Mouse (Mus musculus) urinary bladder, adult 18-20 months (tissue): ENCODE data around the gene Cdc6.
A peak's percentile ranks its signal among the peaks of the same experiment; 100 is the strongest.

Experiments used
- DNase-seq, 2 experiments: peaks; one replicate each; pipeline ENCODE4 v3.0.0; 2022; ENCODE audit warnings: low spot score in 2 of 2, mixed read lengths in 2 of 2

The Cdc6 gene

GRCm38 (mm10) chr11:98943741-98944461 lies 36.3 kb downstream of the Cdc6 start:
- DNase-seq: no peak

DNA sequence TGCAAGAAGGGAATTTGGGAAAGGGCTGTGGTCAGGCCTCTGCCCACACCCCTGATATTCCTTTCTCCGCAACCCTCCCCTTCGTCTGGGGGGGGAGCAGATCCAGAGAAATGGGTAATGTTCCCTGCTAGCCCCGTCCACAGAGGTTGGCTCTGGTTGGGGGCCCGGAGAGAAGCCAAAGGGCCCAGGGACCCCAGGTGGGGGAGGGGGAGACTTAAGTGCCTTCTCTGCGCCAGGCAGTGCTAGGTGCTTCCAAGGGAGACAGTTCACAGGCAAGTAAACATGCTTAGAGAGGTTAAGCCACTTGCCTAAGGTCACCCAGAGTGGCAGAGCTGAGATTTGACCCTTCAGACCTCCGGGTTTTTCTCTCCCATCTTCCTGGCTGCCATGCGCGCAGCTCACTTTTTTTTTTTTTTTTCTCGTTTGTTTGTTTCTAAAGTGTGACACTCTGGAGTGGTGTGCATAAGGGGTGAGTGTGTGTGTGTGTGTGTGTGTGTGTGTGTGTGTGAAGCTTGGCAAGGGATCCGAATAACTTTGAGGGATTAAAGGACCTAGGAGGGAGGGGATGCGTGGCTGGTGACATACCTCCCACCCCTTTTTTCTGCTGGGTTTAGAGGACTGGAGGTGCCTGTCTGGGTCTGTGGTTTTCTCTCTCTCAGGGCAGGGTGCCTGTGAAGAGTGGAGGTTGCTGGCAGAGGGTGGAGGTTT lies 37.5 kb downstream of the Cdc6 start:
- no peak for DNase-seq

DNA sequence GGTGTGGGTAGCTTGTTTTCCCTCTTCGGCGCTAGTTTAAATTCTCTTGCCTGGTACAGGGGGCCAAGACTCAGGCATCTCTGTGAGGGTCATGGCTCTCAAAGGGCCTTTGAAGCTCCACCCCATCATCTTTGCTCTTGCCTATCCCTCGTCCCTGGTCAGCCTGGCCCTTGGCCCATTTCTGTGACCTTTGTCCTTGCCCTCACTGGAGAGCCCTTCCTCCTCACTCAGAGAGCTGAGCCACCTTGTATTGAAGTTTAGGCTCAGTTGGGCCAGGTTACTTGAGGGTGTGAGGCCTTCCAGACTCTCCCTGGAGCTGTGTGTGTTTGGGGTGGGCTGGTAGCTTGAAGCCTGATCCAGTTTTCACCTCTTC lies 38.0 kb downstream of the Cdc6 start:
- no peak for DNase-seq

GRCm38 (mm10) chr11:98947969-98948569 lies 40.5 kb downstream of the Cdc6 start:
- DNase-seq: no peak

DNA sequence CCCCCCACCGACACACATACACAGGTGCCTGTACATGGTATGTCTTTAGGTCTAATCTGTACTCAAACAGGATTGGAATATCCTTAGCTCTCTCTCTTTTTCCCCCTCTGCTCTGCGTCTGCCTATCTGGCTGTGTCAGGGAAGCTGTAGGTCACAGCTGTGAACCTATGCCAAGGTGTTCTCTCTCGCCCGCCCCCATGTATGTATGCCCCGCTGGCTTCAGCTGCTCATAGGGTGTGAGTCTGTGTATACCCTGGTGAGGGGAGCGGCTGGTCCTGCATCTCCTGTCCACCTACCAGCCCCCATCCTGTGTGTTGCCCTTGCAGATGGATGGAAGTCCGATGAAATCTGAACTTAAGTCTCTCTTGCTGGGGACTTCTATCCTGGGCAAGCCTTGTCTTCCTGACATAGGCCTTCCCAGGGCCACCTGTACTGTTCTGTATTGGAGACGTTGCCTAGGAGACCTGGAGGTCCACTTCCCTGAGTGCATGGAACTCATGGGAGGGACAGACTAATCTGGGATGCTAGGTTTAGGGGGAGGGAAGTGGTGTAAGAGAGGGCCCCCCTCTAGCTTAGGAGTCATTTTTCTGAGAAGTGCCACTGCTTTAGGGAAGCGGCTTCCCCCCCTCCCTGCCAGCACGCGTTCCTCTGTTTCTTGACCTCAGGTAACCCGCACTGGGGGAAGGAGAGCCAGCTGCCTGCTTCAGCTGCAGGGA lies 41.8 kb downstream of the Cdc6 start:
- DNase-seq: no peak

- no peak for DNase-seq
Observed at GRCm38 (mm10) chr11:98949958-98950460, 42.4 kb downstream of the Cdc6 start.

GRCm38 (mm10) chr11:98950484-98950883 lies 42.9 kb downstream of the Cdc6 start:
- DNase-seq: no peak

DNA sequence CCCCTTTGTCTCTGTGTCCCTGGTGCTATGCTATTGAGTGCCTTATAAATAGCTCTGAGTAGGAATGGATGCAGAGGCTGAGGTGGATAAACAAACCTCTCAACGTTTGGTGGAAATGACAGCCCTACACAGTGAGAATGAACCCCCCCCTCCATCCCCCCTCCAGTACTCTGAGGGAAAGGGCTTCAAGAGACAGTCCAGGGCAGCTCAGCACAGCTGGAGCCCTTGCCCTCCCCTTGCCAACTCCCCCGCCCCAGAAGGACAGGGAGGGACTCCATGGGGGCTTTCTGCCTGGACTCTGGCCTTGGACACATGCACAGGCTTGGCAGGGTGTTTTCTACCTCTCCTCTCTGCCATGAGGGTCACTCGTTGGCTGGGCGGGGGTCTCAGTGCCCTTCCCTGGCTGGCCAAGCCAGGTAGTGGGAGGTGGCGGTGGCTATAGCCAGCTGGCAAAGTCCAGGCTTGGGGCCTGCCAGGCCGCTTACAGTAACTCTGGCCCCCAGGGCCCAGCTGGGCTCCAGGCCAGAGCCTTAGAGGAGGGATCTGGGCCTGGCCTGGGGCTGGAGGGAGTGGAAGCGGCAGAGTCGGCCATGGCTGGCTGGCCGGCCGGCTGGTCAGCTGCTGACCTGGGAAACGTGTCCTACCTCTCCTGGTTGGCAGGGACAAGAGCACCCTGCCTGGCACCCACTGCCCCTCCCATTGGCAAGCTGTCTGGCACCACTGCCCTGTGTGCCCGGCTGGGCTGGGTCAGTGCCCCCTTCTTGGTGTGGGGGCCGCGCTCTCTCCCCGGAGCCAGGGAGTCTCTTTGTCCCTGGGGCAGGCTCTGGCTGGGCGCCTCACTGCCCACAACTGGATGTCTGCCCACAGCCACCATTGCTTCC lies 43.7 kb downstream of the Cdc6 start:
- peak in 1 of 2 experiments; percentile 74 for DNase-seq

GRCm38 (mm10) chr11:98952111-98952510 lies 44.5 kb downstream of the Cdc6 start:
- DNase-seq: no peak

DNA sequence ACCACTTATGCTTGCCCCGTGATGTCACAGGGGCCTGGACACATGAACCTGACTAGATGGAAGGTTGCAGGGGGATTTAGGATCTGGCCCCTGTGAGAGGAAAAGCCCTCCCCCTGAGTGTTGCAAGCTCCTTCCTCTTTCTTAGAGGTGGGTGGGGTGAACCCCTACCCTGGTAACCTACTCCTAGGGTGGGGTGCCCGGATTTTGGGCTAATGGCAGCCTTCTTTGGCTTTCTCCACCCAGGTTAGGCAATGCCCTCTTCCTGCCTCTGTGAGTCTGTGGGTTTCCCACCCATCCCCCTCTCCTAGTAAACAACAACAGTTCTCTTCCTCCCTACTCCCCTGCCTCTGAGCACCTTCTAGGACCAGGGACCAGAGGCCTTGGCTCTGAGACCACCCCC lies 45.1 kb downstream of the Cdc6 start:
- DNase-seq: no peak

GRCm38 (mm10) chr11:98953361-98953760 lies 45.8 kb downstream of the Cdc6 start:
- no peak for DNase-seq

DNA sequence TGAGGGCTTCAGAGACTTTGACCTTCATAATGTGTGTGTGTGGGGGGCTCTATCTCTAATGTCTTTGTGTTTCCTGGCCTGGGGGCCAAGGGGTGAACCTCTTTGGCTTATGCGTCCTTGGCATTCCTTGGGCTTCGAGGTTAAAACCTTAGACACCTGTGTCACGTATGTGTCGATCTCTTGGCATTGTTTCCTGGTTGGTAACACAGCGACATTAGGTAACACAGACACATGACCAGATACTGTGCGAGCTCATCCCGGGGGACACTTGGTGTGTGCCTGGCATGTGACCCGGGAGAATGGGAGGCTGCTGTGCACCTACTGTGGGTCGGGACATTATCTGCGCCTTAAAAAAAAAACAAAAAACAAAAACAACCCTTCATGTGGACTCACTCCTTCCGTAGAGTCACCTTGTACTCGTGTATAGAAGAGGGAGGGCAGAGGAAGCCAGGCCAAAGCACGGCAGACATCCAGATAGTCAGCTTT lies 46.3 kb downstream of the Cdc6 start:
- no peak for DNase-seq

DNA sequence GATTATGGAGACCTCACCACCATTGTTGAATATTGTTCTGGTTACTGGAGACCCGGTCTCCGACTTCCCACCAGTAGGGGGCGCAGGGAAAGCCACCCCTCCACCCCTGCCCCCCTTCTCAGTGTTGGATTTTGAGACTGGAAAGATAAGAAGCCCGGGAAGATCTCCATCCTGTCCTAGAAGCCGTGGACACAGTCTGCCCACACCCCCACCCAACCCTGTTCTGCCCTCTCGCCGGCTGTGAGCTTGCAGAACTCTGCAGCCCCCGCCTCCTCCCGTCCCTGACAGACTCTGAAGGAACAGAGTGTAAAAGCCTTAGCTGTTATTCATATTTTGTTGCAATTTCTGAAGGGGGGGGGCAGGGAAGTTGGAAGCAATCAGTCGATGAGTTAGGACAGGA lies 46.8 kb downstream of the Cdc6 start:
- DNase-seq: no peak

DNA sequence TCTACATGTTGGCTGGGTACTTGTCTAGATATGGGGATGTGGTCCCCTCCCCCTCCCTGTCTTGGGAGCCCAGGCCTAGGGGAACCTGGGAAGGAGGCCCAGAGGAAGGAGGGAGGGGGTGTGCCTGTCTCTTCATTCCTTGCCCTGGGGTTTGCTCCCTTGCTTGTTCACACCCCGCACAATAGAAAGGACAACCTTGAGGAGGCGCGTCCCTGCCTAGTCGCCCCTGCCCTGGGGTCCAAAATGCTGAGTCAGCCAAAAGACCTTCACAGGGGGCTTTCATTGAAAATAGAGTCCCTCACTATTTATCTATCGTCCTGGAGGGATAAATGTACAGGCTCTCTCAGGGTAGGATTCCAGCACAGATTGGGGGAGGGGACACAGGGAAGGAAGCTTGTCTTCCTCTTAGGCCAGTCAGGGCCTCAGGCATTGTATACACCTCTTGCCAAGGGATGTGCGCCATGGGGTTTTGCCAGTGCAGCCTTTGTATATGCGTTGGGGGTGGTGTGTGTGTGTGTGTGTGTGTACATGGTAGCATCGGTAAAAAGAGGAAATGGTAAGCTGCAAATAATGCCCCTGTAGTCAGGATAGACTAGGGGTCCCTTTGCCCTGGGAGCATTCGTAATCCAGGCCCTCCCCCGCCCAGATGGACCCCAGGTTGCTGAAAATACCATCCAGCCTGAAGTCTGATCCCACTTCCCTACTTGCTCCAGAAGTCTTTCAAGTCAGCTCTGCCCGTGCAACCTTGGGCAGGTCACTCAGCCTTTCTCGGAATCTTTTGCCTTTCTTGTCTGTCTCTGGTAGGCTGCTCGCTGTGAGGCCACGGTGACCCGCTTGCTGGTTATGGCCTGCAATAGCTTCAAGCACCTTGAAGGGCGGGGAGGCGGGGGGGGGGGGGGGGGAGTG lies 47.5 kb downstream of the Cdc6 start:
- DNase-seq: no peak

DNA sequence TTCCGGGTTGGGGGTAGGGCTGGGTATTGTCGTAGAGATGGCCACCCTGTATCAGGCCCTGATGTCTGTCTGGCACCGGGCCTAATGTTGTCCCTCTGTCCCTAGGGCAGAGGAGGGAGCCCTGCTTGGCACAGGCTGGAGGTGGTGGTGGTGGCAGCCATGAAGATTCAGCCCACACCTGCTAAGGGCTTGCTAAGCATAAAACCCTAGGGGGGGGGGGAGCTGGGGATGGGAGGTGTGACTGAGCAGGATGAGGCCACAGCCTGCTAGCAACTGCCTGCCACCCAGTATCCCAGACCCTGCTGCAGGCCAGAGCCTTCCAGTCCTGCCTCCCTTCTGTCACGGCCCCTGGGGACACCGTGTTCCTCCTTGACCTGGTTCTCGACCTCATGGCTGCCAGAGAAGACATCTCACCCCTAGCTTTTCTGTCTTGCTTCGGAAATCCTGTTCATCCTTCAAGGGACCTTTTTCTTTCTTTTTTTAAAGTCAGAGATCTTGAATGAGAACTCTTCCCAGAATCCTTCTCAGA lies 48.2 kb downstream of the Cdc6 start:
- DNase-seq: no peak

DNA sequence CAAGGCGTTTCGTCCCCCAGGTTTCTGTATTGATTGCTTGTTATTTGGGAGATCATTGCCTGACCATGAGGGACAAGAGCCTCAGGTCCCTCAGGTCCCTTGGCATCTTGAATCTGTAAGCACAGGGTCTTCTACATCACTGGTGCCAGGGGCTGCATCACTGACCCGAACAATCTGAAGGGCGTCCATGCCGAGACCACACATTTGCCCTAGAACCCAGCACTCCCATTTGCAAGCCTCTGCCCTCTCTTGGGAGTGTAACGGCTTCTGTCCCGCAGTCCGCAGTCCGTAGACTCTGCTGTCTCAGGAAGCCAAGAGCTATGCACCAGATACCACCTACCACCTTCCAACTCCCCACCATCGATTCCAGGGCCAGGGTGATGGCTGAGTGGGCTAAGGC lies 48.7 kb downstream of the Cdc6 start:
- no peak for DNase-seq

DNA sequence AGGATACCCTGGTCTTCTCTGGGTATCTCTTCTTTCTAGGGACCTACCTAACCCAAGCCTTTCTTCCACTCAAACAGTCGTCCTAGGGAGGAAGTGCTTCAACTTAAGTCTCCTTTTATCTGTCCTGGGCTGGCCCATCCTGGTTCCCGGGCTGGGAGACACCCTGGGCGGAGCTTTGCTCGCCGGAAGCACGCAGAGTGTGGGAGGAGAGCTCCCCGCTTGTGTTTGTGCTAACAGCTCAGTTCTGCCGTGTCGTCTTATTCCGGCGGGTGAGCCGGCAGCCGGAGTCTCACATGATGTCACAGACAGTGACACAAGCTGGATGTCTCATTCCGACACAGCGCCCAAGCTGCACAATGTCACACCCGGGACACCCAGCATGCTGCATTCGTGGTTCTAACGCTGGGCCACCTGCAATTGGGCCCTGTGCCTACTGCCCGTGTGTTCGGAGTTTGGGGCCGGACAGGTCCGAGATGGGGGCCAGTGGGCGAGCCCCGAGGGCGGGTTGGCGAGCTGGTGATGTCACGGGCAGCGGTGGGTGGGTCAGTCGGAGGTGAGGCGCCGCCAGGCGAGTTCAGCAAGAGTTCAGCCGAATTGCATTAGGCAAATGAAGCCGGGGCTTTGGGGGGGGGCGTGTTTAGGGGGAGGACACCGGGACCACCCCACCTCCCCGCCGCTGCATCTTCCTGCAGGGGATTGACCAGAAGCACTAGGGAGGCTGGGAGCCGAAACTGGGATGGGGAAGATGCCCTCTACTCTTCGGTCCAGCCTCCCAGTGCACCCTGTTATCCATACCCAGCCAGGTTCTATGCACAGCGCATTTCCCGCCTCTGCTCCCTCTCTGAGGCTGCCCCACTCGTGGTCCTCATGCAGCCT lies 52.1 kb downstream of the Cdc6 start:
- DNase-seq: peak; percentile 58 to 84

DNA sequence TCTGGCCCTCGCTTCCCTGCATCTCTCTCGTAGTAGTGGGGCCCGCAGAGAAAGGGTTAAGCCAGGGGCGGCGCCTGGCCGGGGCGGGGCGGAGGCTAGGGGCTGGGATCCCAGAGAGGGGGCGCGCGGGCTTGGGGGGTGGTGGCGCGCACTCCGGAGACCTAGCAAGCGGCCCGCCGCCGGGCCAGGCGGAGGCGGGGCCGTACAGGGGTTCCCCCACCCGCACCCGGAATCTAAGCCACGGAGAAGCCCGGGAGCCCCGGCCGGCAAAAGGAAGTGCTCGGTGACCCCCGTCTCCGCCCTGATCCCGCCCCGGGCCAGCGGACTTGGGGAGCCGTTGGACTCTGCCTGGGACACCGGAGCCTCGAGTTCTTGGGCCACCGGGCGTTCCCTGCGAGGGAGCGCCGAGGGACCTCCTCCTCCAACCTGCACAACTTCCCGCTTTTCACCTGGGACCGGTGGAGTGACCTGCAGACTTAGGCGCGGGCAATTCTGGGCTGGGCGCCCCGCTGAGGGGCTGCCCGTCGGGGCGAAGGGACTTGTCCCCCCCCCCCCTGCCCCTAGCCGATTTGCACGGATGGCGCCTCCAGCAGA lies 52.8 kb downstream of the Cdc6 start:
- DNase-seq: peak in 1 of 2 experiments; percentile 76
